Mouse (Mus musculus): ENCODE data around the gene Dis3l2.

DNA sequence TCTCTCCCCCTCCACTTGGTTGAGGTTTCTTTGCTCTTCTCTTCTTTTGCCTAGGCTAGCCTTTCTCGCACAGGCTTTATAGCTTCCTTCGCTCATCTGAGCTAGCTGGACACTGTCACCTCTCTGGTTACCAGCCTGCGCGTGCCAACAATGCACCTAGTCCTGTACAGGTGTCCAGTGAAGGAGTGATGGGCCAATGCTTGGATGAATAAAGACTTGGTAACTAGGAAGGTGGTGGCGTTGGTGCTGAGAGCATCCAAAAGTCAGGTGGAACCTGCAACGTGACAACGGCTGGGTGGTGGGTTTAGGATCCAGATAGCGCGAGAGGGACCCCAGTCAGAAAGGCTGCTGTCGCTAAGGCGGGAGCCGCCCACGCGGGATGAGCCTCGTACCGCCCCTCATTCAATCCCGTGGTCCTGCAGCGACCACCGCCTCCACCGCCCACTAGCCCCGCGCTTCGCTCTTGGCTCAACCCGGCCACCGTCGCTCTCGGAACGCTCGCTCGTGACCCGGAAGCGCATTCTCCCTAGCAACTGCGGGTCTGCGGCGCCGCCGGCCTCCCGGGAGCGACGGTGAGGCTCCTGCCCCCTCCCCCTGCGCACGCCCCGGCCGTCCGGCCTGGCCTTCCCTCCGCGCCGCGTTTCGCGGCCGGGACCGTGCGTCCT lies at the start of gene Dis3l2:
- TF ChIP-seq CTCF (IDR thresholded peaks at IDR 0.05; ENCODE audit: borderline replicate concordance, insufficient read depth, low read depth, low read length), result no peak
- TF ChIP-seq POLR2A (IDR thresholded peaks at IDR 0.05; ENCODE audit: borderline replicate concordance, insufficient read depth, low read length), result 0 out of 2 replicates have a peak, but pooled peaks have one; percentile 38

Data from cerebellum, adult 2 months (tissue).